Mouse (Mus musculus) ovary, adult 18-20 months (tissue): ENCODE results near the gene Smok3c.
"Not testable (repeated sequence)": the region's sequence is repeated elsewhere in the genome, so short reads cannot be mapped to it uniquely, and the experiment has no call there.

Source experiments
- DNase-seq: peaks from one replicate; pipeline ENCODE4 v3.0.0; 2022; ENCODE audit warnings: low spot score, mixed read lengths

Gene Smok3c

GRCm38 (mm10) chr5:138052894-138053293, at the start of gene Smok3c:
TSS of gene Smok3c (plus strand) at chr5:138053194.
- DNase-seq: not testable (repeated sequence)

DNA sequence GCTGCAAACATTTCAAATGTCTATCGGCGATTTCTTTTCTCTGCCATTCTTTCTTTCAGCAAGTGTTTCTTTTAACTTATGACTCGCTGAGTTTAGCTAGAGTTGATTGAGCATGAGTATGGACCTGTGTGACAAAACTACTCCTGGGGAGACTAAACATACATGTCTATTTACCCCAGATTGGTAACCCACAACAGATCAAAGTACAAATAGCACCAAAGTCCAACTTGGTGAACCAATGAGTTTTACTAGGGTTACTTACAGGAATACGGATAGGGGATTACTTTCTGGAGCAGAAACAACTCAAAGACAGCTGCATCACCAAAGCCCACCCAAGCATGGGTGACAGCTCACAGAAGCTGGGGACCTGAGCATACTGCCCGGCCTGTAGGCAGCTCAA, 43.6 kb upstream of the Smok3c start:
- DNase-seq: no peak

DNA sequence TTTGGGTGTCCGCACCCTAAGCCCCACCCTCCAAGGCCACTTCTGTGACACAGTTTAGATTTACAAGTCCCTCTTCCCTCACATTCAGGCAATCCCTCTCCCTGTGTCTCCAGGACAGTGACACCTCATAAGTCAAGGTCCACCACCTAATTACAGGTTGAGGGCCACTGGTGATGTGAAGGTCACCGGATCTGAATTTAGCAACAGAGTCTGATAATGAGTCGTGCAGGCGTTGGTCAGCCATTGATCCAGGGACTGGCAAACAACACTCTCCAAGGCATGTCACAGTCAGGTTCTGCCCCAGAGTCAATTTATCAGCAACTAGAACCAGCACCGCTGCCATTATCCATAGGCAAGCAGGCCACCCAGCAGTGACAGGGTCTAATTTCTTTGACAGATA, 40.6 kb upstream of the Smok3c start:
- no peak for DNase-seq

GRCm38 (mm10) chr5:138016530-138016929, 36.5 kb upstream of the Smok3c start:
- DNase-seq: no peak

DNA sequence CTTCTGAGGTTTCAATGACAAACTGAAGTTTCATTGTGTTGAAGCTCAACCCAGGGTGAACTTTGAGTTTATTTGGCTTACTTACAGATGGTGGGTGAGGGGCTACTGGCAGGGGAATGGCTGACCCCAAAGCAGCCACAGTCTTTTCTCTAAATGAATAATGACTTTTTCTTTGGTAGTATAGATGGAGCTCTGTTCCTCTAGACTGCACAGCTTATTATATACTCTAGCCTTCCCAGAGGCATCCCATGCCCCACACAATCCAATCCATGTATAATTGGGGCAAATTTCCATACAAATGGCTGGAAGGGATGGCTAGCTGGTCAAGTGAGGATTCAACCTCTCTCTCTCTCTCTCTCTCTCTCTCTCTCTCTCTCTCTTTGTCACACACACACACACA, 36.0 kb upstream of the Smok3c start:
- no peak for DNase-seq

DNA sequence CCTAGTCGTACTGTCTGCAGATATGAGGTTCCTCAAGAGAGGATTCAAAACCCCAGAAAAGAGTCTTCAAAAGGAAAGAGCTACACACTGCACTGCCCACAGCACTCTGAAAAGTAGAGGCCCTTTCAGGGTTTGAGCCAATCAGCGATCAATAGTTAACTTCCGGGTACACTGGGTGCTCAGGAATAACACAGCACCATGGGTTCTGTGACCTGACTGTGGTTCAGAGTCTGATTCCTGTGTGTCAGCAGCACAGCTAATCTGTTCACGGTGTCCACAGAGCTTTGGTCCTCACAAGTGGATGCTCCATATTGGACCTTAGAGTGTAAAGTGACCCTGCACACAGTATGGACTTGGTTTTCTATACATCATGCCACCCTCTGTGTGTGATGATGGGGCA, 33.4 kb upstream of the Smok3c start:
- not testable (repeated sequence) for DNase-seq

DNA sequence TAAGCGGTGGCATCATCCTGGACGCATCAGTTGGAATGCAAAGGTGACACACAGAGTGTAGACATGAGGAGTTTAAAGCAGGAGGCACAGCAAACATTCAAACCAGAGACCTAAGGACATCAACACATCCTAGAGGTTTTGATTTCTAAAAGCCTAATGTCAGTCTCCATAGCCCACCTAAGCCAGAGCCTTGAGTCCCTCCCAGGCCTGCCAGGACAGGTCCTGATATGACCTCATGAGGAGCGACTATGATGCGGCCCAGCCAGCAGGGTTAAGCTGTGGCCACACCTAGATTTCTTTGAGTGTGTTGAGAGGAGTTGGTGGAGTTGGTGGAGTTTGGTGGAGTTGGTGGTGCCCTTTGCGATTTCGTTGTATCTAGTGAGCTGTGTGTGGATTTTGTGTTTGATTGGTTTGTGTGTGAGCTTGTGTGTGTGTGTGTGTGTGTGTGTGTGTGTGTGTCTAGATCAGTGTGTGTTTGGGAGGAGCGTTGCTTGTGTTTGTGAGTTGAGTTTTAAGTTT, 32.0 kb upstream of the Smok3c start, which contains the start of the genes Smok3a and Smok3b:
TSS of gene Smok3a (plus strand) at position 301 of the 519 bp plus-strand sequence.
TSS of gene Smok3b (plus strand) at position 469 of the 519 bp plus-strand sequence.
- DNase-seq: not testable (repeated sequence)

DNA sequence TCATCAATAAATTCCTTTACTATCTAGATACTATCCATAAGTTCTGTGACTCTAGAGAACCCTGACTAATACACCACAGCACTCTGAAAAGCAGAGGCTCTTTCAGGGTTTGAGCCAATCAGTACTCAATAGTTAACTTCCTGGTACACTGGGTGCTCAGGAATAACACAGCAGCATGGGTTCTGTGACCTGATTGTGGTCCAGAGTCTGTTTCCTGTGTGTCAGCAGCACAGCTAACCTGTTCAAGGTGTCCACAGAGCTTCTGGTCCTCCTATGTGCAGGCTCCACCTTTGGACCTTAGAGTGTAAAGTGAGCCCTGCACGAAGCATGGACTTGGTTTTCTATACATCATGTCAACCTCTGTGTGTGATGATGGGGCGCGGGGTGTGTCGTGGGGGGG, 20.8 kb downstream of the Smok3c start:
- DNase-seq: no peak

DNA sequence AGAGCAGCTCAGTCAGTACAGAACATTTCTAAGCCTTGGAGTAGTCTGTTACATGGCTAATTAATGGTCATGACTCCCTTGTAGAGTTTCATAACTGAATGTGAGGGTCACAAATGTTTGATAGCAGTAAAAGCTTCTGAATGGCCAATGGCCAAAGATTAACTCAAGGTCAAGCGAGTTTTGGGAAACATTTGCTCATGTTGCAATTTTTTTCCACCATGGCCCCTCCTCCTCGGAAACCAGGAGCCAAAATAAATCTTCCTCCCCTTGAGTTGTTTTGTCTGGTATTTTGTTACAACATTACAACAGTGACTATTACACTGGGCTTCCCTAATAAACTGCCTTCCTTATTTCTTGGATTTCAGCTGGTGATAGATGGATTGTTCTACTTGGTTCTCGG, 22.7 kb downstream of the Smok3c start:
- no peak for DNase-seq

DNA sequence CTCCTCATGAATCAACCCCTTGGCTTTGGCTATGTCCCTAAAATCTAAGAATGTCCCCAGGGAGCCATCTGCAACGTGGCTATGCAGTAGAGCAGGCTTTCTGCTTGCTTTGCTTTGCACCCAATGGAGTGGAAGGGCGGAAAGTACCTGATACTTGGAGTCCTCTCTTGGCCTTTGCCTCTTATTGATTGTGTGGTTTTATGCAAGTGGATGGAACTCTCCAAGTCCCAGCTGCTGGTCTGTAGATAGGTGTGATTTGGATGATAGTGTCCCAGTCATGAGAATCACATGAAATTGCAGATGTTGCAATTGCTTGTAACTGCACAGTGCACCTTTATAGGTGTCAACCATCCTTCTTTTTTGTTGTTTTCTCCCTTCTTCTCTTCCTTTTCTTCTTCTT, 23.2 kb downstream of the Smok3c start:
- DNase-seq: no peak

- no peak for DNase-seq
These were observed 27.5 kb downstream of the Smok3c start for GRCm38 (mm10) chr5:138080456-138080855.

DNA sequence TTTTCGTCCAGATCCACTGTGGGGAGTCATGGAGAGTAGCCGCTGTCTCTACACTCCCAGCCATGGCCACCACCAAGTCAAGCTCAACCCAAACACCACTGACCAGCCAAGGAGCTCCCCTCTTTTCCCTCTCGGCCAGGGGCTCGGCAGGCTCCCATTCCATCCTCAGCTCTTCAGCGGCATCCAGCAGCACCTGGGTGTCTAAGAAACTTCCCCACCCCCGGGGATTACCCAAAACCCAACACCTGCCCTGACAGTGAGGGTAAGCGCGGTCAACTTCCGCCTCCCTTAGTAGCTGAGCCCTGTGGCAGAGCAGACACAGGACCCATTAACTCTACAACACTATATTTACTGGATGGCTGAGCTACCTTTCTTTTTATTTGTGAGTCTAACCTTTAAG, 28.5 kb downstream of the Smok3c start:
- no peak for DNase-seq

GRCm38 (mm10) chr5:138083318-138083900, 30.4 kb downstream of the Smok3c start:
- DNase-seq: no peak

DNA sequence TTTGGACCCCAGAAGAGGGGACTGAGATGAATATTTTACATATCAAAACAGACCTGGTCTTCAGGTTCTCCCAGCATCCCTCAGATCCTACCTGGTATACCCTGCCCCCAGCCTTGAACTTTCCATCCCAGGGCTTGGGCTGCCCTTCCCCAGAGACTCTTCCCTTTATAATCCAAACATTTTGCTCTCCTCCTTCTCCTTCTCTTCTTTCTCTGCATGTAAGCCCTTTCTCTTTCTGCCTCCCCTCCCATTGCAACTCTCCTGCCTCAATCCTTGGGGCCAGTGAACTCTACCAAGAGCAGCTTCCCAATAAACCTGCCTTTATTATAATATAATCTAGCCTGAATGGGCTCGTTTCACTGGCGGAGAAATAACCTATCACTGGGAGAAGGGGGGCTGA, 30.9 kb downstream of the Smok3c start:
- DNase-seq: no peak

DNA sequence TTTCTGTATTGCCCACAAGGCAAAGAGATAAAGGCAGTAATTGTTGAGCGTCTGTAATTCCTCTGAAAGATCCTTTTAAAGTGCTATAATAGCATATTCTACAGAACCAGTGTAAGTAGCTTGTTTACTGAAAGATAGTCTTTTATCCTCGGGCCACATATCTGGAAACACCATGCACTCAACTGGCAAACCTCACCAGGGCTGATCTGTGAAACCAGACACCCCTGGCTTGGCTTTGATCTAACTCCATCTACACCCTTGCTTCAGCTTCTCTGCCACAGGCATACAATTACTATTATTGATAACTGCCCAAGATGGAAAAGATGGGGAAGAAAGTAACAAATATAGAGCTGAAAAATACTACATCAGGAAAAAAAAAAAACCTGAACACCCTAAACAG, 31.5 kb downstream of the Smok3c start:
- DNase-seq: no peak

DNA sequence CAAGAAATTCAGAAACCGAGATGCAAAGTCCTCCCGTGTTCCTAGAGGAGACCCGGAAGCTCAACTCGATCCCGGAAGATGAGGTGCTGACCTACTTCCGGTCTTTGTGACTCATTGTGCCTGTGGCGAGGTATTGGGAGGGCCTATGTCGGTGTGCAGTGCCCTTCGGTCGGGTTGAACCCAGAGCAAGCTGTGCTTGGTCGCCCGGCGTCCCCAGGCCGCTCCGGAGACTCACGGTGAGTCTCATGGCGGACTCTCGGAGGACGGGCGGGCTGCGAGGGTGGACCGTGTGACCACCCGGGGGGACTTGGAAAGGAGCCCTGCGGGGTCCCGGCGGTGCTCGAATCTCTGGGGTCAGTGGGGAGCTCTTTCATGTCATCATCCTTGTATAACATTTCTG, 32.0 kb downstream of the Smok3c start, which contains the start of gene Zkscan1:
TSS of gene Zkscan1 (plus strand) at position 89 of the 400 bp plus-strand sequence.
- DNase-seq: peak; percentile 75

- DNase-seq: no peak
These were observed 32.5 kb downstream of the Smok3c start for GRCm38 (mm10) chr5:138085421-138085911.

- DNase-seq: no peak
These were observed 33.8 kb downstream of the Smok3c start for GRCm38 (mm10) chr5:138086842-138087241.

GRCm38 (mm10) chr5:138088366-138088765, 35.4 kb downstream of the Smok3c start:
- DNase-seq: no peak

DNA sequence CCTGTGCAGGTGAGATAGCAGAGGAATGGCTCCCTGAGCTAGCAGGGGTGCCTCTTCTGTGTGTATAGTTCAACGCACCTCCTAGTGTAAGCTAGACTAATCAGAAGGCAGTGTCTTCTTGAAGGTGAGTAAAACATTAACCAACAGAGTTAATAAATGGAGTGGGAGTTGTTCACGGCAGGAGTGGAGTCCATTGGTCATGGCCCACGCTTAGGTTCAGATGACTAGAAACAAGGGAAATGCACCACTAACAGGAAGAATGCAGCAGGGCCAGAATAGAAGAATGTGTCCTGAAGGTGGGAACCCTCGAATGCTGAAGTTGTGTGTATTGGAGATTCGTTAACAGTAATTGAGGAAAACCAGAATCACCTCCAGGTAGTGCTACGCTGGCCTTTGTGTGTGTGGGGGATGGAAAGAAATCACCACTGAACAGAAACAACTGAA, 36.1 kb downstream of the Smok3c start:
- DNase-seq: no peak

GRCm38 (mm10) chr5:138090271-138090670, 37.3 kb downstream of the Smok3c start:
- DNase-seq: no peak

DNA sequence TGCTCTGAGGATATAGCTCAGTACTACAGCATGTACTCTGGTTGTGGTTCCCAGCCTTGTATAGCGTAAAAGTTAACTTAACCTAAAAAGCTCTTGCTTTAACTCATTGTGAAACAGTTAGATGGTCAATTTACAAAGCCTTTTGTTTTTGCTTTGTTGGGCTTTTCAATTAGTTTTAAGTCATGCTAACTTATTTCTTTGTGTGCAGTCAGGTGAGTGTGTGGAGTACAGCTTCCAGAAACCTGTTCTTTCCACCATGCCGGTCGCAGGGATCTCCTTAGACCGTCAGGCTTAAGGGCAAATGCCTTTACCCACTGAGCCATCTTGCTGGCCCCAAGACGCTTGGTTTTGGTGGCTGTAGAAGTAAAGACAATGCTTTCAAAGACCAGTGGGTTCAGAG, 37.7 kb downstream of the Smok3c start:
- DNase-seq: no peak

GRCm38 (mm10) chr5:138092771-138093170, 39.8 kb downstream of the Smok3c start:
- DNase-seq: no peak

- no peak for DNase-seq
These were observed 41.5 kb downstream of the Smok3c start for GRCm38 (mm10) chr5:138094474-138094873.
